Mouse (Mus musculus): ENCODE data around the gene Psmb3.
A peak's percentile ranks its signal among the peaks of the same experiment; 100 is the strongest.
"Not testable (repeated sequence)": the region's sequence is repeated elsewhere in the genome, so short reads cannot be mapped to it uniquely, and the experiment has no call there.

Gene Psmb3

DNA sequence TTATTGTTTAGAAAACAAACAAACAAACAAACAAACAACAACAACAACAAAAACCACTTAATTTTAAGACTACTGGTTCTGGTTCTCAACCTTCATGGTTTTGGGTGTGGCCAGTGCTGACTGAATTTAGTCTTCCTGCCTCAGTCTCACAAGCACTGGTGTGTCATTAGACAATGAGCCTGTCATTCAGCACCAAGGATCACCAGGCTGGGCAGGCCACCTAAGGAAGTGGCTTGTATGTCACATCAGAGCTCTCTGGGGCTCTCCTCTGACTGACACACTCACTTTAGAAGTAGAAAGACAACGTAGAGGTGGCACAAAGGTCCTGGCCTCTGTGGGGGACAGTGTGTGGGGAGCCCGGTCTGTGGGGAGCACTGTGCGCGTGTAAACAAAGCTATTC lies 15.8 kb downstream of the Psmb3 start:
- no peak for DNase-seq

DNA sequence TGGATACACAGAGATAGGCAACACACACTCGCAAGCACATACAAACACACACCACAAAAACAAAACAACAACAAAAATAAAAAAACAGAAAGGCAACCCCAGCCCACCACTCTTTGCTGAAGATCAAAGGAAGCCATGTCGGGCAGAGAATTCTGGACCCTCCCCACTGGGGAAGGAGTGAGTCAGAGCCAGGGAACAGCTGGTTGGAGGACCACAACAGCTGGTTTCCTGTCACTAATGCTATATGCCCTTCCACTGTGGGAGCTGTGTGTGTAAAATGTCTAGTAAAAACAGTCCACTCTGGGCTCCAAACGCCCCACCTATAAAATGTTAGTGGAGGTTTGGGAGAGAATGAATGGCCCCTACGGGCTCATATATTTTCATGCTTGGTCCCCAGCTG lies 18.1 kb downstream of the Psmb3 start:
- no peak for DNase-seq

GRCm38 (mm10) chr11:97723709-97724108 lies 20.5 kb downstream of the Psmb3 start:
- no peak for DNase-seq

GRCm38 (mm10) chr11:97728311-97728710 lies 25.1 kb downstream of the Psmb3 start:
- no peak for DNase-seq

DNA sequence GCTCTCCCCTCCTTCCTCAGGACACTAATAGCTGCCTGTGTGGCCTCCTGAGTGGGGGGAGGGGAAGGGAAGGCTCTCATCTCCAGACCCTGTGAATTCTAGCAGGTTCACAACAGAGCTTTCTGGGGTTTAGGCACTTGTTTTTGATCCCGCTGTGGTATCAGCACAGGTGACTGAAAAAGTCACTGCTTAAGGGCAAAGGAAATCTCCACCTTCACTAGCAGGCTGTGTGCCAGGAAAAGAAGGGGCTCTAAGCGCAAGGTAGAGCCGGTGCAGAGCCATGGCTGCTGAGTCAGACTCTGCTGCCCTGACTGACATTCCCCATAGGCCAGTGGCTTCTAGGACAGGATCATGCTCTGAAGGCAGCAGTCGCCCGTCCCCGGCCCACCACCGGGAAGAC lies 25.5 kb downstream of the Psmb3 start:
- DNase-seq: no peak

DNA sequence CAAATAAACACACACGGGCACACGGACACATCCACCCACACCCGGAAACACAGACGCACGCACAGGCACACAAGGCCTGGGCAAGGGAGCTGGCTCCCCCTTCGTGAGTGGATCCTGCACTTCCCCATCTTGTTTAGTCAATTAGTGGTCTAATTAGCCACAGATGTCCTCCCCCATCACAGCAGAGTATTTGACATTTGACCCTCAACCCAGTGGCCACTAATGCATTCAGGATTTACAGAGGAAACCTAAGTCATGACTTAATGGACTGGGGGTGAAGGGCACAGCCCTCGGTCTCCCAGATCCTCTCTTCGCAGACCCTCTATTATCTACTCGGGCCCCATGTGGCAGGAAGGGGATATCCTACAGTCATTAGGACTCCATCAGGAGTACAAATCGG lies 30.5 kb downstream of the Psmb3 start:
- DNase-seq: no peak

DNA sequence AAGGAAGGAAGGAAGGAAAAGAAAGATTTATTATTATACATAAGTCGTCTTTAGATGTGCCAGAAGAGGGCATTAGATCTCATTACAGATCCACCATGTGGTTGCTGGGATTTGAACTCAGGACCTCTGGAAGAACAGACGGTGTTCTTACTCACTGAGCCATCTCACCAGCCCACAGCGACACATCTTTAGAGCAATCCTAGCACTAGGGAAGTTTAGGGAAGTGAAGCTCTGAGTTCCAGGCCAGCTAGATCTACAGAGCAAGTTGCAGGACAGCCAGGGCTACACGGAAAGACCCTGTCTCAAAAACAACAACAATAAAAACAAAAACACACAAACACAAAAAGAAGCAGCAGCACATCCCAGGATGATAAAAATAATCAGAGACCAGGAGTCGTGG lies 31.6 kb downstream of the Psmb3 start:
- not testable (repeated sequence) for DNase-seq

DNA sequence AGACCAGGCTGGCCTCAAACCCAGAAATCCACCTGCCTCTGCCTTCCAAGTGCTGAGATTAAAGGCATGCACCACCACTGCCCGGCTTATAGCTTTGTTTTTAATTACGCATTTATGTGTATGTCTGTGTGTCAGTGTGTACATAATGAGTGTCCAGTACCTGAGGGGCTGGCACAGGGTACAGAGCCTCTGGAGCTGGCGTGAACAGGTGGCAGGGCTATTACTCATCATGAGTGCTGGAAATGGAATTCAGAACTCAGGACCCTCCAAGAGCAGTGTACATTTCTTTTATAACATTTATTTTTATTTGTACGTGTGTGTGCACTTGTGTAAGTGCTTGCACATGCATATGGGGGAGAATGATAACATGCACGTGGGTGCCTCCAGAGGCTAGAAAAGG lies 33.4 kb downstream of the Psmb3 start:
- DNase-seq: no peak

DNA sequence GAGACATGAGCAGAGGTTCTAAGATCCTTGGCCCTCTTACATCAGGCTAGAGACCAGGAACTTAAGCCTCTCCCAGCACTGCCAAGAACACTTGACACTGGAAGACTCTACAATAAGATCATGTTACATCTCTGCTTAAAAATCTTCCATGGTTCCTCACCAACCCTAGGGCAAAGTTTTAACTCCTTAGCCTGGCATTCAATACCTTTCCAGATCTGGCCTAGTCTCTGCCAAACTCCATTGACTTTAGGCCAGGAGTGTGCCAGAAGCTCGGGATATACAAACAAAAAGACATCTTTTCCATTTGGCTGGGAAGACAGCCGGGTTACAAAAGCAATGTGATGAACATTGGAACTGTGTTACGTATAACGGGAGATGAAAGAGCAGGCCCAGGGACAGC lies 34.4 kb downstream of the Psmb3 start:
- DNase-seq: no peak

DNA sequence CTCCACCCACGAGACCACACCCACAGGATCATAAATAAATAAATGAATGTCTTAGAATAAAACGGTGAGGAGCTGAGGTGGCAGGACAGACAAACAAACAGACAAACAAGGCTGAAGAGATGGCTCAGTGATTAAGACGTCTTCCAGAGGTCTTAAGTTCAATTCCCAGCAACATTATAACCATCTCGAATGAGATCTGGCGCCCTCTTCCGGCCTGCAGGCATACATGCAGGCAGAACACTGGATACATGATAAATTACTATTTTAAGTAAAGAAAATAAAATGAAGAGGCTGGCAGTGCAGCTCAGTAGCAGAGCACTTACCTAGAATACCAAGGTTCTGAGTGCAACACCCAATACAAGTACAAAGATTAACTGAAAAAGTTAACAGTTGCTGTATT lies 35.5 kb downstream of the Psmb3 start:
- peak; percentile 34 for DNase-seq

- no peak for DNase-seq
Observed at GRCm38 (mm10) chr11:97739155-97739554, 36.0 kb downstream of the Psmb3 start.

DNA sequence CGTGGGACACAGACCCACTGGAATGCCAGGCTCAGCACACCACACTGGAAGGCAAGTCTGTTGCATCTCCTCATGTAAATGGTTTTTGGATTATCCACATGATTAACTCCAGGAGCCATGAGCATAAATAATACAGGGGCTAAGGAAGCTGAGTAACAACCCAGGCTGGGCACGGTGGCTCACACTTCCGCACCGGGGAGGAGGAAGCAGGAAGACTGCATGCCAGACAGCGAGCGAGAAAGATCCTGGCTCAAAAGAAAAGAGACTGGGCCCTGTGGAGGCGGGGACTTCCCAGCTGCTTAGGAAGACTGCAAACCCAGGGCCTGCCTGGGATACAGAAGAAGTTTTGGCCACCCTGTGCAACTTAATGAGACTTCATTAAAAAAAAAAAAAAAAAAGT lies 37.0 kb downstream of the Psmb3 start:
- DNase-seq: no peak

DNA sequence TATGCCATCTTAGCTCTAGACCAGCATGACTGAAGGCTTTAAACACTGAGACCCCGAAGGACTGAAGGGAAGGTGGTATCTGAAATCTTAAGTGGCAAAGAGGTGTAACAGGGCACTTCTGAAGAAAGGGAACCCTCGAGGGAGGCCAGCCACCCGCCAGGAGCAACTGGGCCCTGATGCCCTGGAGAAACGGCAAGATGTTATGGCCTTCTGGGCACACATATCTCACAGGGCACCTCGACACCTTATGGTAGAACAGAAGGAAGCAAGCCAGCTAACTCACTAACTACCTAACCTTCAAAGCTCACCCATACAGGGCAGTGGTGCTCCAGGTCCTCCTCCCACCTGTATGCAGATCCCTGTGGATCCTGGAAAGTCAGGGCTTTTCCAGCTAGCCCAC lies 39.0 kb downstream of the Psmb3 start:
- DNase-seq: no peak

- DNase-seq: no peak
Observed at GRCm38 (mm10) chr11:97742591-97742990, 39.4 kb downstream of the Psmb3 start.

DNA sequence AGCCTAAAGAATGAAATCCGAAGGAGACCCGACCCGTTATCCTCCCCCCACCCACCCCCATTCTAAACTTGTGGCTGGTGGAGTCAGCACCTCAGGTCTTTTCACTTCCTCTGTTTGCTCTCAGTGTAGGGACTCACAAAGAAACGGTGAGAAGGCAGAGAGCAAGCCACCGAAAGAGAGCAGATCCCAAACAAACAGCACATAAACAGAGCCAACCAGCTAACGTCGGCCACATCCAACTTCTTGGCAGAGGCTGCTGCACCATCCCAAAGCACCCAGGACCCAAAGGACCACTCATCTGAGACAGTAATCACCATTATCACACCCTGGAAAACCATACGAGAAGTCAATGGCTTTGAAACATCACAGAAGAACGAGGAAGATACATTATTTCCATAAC lies 40.2 kb downstream of the Psmb3 start:
- DNase-seq: no peak

GRCm38 (mm10) chr11:97744063-97744717 lies 41.0 kb downstream of the Psmb3 start, which contains the start of gene Pip4k2b:
TSS of gene Pip4k2b (minus strand) at chr11:97744704.
- DNase-seq: peak; percentile 63

- peak; percentile 99 for DNase-seq
Observed at GRCm38 (mm10) chr11:97744718-97745330, 41.6 kb downstream of the Psmb3 start.

- DNase-seq: no peak
Observed at GRCm38 (mm10) chr11:97745331-97745721, 42.1 kb downstream of the Psmb3 start.

DNA sequence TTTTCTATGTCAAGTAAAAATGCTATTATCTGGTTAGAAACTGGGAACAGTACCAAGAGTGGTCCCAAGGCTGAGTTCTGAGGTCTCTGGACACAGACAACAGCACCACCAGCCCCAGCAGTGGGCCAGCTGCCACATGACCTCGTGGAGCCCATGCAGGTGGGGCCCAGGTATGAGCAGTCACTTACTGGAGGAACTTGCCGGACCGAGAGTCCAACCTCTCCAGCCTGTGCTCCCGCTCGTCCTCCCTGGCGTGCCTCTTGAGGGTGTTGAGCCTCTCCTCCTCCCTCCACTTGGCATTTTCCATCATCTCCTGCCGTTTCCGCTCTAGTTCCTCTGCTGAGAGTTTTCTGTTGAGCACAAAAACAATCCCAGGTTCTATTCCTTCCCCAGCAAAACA lies 44.6 kb downstream of the Psmb3 start:
- no peak for DNase-seq

DNA sequence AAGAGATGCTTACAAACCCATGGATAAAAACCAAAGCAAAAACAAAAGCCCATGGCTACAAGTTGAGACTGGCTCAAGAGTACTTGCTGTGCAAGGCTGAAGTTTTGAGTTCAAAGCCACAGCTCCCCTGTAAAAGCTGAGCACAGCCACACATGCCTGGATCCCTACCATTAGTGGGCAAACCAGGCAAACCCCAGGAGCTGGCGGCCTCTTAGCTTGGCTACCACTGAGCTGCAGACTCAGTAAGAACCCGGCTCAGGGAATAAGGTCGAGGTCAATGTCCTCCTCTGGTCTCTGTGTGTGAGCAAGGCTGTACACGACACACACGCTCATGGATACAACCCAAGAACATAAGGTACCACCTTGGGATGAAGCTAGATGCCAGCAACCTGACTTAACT lies 45.3 kb downstream of the Psmb3 start:
- no peak for DNase-seq

- DNase-seq: no peak
Observed at GRCm38 (mm10) chr11:97753277-97753676, 50.1 kb downstream of the Psmb3 start.

- DNase-seq: no peak
Observed at GRCm38 (mm10) chr11:97758125-97758524, 54.9 kb downstream of the Psmb3 start.

DNA sequence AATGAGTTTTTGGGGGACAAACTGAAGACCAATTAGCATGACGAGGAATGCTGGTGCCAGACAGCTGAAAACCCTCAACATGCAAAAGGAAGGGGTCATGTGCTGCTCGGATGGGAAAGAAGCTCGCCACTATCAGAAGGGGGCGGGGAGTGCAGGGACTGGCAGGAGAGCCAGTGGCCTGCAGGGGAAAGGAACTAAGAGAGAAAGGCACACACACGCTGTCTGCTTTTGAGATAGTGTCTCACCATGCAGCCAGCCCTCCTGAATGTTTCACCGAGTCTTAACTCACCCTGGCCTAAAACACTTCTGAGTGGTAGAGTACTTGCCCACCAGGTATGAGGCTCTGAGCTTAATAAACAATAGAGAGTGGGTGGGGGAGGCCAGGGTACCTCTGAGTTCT lies 55.7 kb downstream of the Psmb3 start:
- no peak for DNase-seq

GRCm38 (mm10) chr11:97761638-97762037 lies 58.4 kb downstream of the Psmb3 start:
- no peak for DNase-seq
